Comparison of ENCODE assay signal across 14 mouse cellular contexts in genomic region chr16:35051066-35051465, GRCm38 (mm10). TPM values are rescaled to one million over a fixed set of nuclear protein-coding genes. Genes with fewer than 3 reads are reported as not detected.
DNase-seq lines count a peak whose midpoint lies in the region; ATAC-seq and TF ChIP-seq lines count a peak whose summit lies in the region.
"Had no signal": no experiment of that assay in that cellular context is flagged by ENCODE, and none has a peak within 500 bp of the region (broad histone marks: within the 10 kb centered on the region; RNA-seq: fewer than 3 reads in every experiment).

No protein-coding gene starts in this region.

- H3K36me3 ChIP-seq in forebrain, postnatal 0 days (ENCODE audit: insufficient read depth): peaks cover 2% of the 10 kb centered on the region; the same call in 1 of the 2 replicates
- no peaks in the 10 kb centered on the region; the same call in 1 of the 2 replicates for H3K36me3 ChIP-seq in forebrain, embryonic 12.5 days (replicated peaks)
- H3K36me3 ChIP-seq in hindbrain, embryonic 12.5 days: 0 out of 2 replicates have a peak, but pooled peaks cover 6% of the 10 kb centered on the region
- H3K36me3 ChIP-seq in midbrain, embryonic 13.5 days: no peaks in the 10 kb centered on the region

- ATAC-seq in forebrain, postnatal 0 days: peak; percentile 32; the same call in 1 of the 2 replicates
- no peak for ATAC-seq in forebrain, embryonic 12.5 days (ENCODE audit: low FRiP score)
- ATAC-seq in hindbrain, embryonic 12.5 days (ENCODE audit: low FRiP score): peak; percentile 69
- 0 out of 2 replicates have a peak, but pooled peaks have one; percentile 54 for ATAC-seq in midbrain, embryonic 13.5 days
- no peak for ATAC-seq in frontal cortex, adult (ENCODE audit: low TSS enrichment)

- H3K9ac ChIP-seq in forebrain, postnatal 0 days: no peak overlapping the region
- no peak overlapping the region for H3K9ac ChIP-seq in forebrain, embryonic 12.5 days
- no peak overlapping the region for H3K9ac ChIP-seq in hindbrain, embryonic 12.5 days
- peak overlapping the region; percentile 11; the same call in 1 of the 2 replicates for H3K9ac ChIP-seq in midbrain, embryonic 13.5 days (replicated peaks)
- H3K9ac ChIP-seq: embryonic facial prominence, embryonic 13.5 days had no signal

- no peak for DNase-seq in forebrain, postnatal 0 days
- peak; percentile 39 for DNase-seq in cerebellum, adult 11-12 months
- DNase-seq in liver: no peak
- no peak for DNase-seq in layer of hippocampus, postnatal 25 days (ENCODE audit: extremely low spot score in 1 of 2, low spot score in 1 of 2)
- DNase-seq: adrenal gland, postnatal 25 days; gastrocnemius, postnatal 14 days; layer of hippocampus, postnatal 36 days; right cerebral cortex, postnatal 14 days had no signal

- no peak overlapping the region for H3K4me3 ChIP-seq in forebrain, postnatal 0 days (ENCODE audit: low read depth, low read length)
- H3K4me3 ChIP-seq in forebrain, embryonic 12.5 days (replicated peaks): no peak overlapping the region
- H3K4me3 ChIP-seq in hindbrain, embryonic 12.5 days: no peak overlapping the region
- no peak overlapping the region for H3K4me3 ChIP-seq in midbrain, embryonic 13.5 days (replicated peaks)
- H3K4me3 ChIP-seq: embryonic facial prominence, embryonic 13.5 days had no signal

- no peaks in the 10 kb centered on the region for H3K9me3 ChIP-seq in forebrain, postnatal 0 days (ENCODE audit: low read length)
- no peaks in the 10 kb centered on the region for H3K9me3 ChIP-seq in forebrain, embryonic 12.5 days
- H3K9me3 ChIP-seq in hindbrain, embryonic 12.5 days (replicated peaks): no peaks in the 10 kb centered on the region
- no peaks in the 10 kb centered on the region for H3K9me3 ChIP-seq in midbrain, embryonic 13.5 days
- H3K9me3 ChIP-seq: embryonic facial prominence, embryonic 13.5 days had no signal

- no peaks in the 10 kb centered on the region for H3K27me3 ChIP-seq in forebrain, postnatal 0 days (ENCODE audit: insufficient read depth, low read length)
- H3K27me3 ChIP-seq in forebrain, embryonic 12.5 days: peaks cover under 1% of the 10 kb centered on the region; the same call in 1 of the 2 replicates
- no peaks in the 10 kb centered on the region for H3K27me3 ChIP-seq in hindbrain, embryonic 12.5 days
- H3K27me3 ChIP-seq in midbrain, embryonic 13.5 days: peaks cover 3% of the 10 kb centered on the region; the same call in 1 of the 2 replicates
- H3K27me3 ChIP-seq: embryonic facial prominence, embryonic 13.5 days had no signal

- H3K27ac ChIP-seq in forebrain, postnatal 0 days (ENCODE audit: low read depth, low read length): no peak overlapping the region
- no peak overlapping the region for H3K27ac ChIP-seq in forebrain, embryonic 12.5 days
- H3K27ac ChIP-seq in hindbrain, embryonic 12.5 days: no peak overlapping the region
- H3K27ac ChIP-seq in midbrain, embryonic 13.5 days: no peak overlapping the region
- H3K27ac ChIP-seq: embryonic facial prominence, embryonic 13.5 days; stomach, postnatal 0 days had no signal

- H3K4me2 ChIP-seq in forebrain, postnatal 0 days (ENCODE audit: low read depth): no peak overlapping the region
- no peak overlapping the region for H3K4me2 ChIP-seq in forebrain, embryonic 12.5 days
- no peak overlapping the region for H3K4me2 ChIP-seq in hindbrain, embryonic 12.5 days (replicated peaks)
- no peak overlapping the region for H3K4me2 ChIP-seq in midbrain, embryonic 13.5 days (replicated peaks)
- H3K4me2 ChIP-seq: embryonic facial prominence, embryonic 13.5 days had no signal

- no peak for TF ChIP-seq CTCF in forebrain, postnatal 0 days (IDR thresholded peaks at IDR 0.05; ENCODE audit: low read depth)

- H3K4me1 ChIP-seq in forebrain, postnatal 0 days (ENCODE audit: insufficient read depth): no peaks in the 10 kb centered on the region
- peaks cover 11% of the 10 kb centered on the region for H3K4me1 ChIP-seq in forebrain, embryonic 12.5 days
- H3K4me1 ChIP-seq in hindbrain, embryonic 12.5 days: peaks cover 9% of the 10 kb centered on the region
- peaks cover 23% of the 10 kb centered on the region for H3K4me1 ChIP-seq in midbrain, embryonic 13.5 days (replicated peaks)
- H3K4me1 ChIP-seq: embryonic facial prominence, embryonic 13.5 days had no signal

- WGBS in forebrain, postnatal 0 days: 64% methylated on average over 5 of the region's 5 CpGs
- WGBS in forebrain, embryonic 12.5 days: 63% methylated on average over 5 of the region's 5 CpGs
- WGBS in hindbrain, embryonic 12.5 days: 39% methylated on average over 5 of the region's 5 CpGs
- 42% methylated on average over 5 of the region's 5 CpGs for WGBS in midbrain, embryonic 13.5 days

RNA-seq across cellular contexts. Expression of gene Hacd2, which starts 28.8 kb away (rescaled TPM):
- total RNA-seq in forebrain, postnatal 0 days (2014; rRNA removed): 13.5 and 13.9 TPM in 2 replicates
- polyA plus RNA-seq in forebrain, postnatal 0 days (2015; fragmentation: Nextera tagmentation; extraction: Ambion mirVana): 46.3 and 50.4 TPM in 2 replicates
- 42.6 and 44.0 TPM in 2 replicates for polyA plus RNA-seq in forebrain, embryonic 12.5 days (2016; fragmentation: Nextera tagmentation; extraction: Ambion mirVana)
- polyA plus RNA-seq in hindbrain, embryonic 12.5 days (2016; fragmentation: Nextera tagmentation; extraction: Ambion mirVana): 37.9 and 42.5 TPM in 2 replicates
- polyA plus RNA-seq in midbrain, embryonic 13.5 days (2015; fragmentation: Nextera tagmentation; extraction: Ambion mirVana): 37.8 and 40.5 TPM in 2 replicates
- total RNA-seq in layer of hippocampus, postnatal 25 days (2021): 10 to 100 TPM; 31.3 to 46.1 TPM

Comparison
In these comparisons a context has a peak if more than half of its experiments do, and no peak if none do; other contexts are left out.
1. ATAC-seq: peak in forebrain, postnatal 0 days (single experiment), hindbrain, embryonic 12.5 days (single experiment) and midbrain, embryonic 13.5 days (single experiment); none in forebrain, embryonic 12.5 days (single experiment) and frontal cortex, adult (single experiment).